Mouse (Mus musculus): ENCODE results near the gene Trim28.

DNA sequence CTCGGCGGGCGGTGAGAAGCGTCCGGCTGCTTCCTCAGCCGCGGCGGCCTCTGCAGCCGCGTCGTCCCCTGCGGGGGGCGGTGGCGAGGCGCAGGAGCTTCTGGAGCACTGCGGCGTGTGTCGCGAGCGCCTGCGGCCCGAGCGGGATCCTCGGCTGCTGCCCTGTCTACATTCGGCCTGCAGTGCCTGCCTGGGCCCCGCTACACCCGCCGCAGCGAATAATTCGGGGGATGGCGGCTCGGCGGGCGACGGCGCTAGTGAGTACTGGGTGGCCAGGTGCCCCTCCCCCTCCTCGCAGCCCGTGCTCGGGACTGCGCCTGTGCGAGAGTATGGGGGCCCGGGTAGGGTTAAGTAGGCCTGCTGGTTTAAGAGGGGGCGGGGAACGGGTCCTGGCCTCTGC, 25.9 kb downstream of the Trim28 start:
- TF ChIP-seq POLR2A (IDR thresholded peaks at IDR 0.05; ENCODE audit: low read depth, low read length), result no peak
- no peak for TF ChIP-seq CTCF (IDR thresholded peaks at IDR 0.05; ENCODE audit: extremely low read depth, insufficient read depth, insufficient read length, insufficient replicate concordance)

Data from spleen, adult 2 months (tissue).